Mouse (Mus musculus) forebrain, embryonic 13.5 days (tissue): Measurements from ENCODE around the gene Sart1. TPM values are rescaled to one million over a fixed set of nuclear protein-coding genes. Genes with fewer than 3 reads are reported as not detected.

Experiments used
- ATAC-seq: fragments of 200-750 bp; cut with Nextera tagmentation; 2 replicates; pipeline ENCODE4 v1.8.0; 2017
- H3K27ac ChIP-seq: fragments of 300-500 bp; sonication (generic); 2 replicates; pipeline ENCODE4 v1.5.1; 2015; ENCODE audit warnings: inconsistent platforms, mild to moderate bottlenecking, moderate library complexity
- H3K27me3 ChIP-seq: fragments of 300-500 bp; sonication (generic); 2 replicates; pipeline ENCODE4 v1.6.1; 2015; ENCODE audit warnings: mild to moderate bottlenecking, inconsistent platforms
- H3K36me3 ChIP-seq: fragments of 300-500 bp; sonication (generic); 2 replicates; pipeline ENCODE4 v1.6.1; 2015; ENCODE audit warnings: mild to moderate bottlenecking, inconsistent platforms; ENCODE audit not compliant: poor library complexity, severe bottlenecking
- H3K4me1 ChIP-seq: fragments of 300-500 bp; sonication (generic); 2 replicates; pipeline ENCODE4 v1.6.1; 2015; ENCODE audit warnings: inconsistent platforms
- H3K4me2 ChIP-seq: fragments of 300-500 bp; sonication (generic); 2 replicates; pipeline ENCODE4 v1.6.1; 2015; ENCODE audit warnings: inconsistent platforms, mild to moderate bottlenecking, moderate library complexity
- H3K4me3 ChIP-seq: fragments of 300-500 bp; sonication (generic); 2 replicates; pipeline ENCODE4 v1.5.1; 2015; ENCODE audit warnings: mild to moderate bottlenecking, inconsistent platforms
- H3K9ac ChIP-seq: fragments of 300-500 bp; sonication (generic); 2 replicates; pipeline ENCODE4 v1.6.1; 2015; ENCODE audit warnings: mild to moderate bottlenecking, inconsistent platforms
- H3K9me3 ChIP-seq: fragments of 300-500 bp; sonication (generic); replicated peaks from 2 replicates; pipeline ENCODE4 v1.6.1; 2016; ENCODE audit warnings: inconsistent platforms
- WGBS: fragments of 180-500 bp; shearing (Covaris S2); methylation state at CpG from one replicate; pipeline ENCODE4 v1.1.7; 2015; 5-methylcytosine and 5-hydroxymethylcytosine counted together
- polyA plus RNA-seq: library from polyadenylated mRNA; unstranded; fragments of >200 nt; fragmentation: Nextera tagmentation; extraction: Ambion mirVana; gene quantifications from 2 replicates; pipeline ENCODE4 v1.2.1, GENCODE M21; 2015

The Sart1 gene
- polyA plus RNA-seq, 1 experiment from 2014 or later, result 85.3 TPM

DNA sequence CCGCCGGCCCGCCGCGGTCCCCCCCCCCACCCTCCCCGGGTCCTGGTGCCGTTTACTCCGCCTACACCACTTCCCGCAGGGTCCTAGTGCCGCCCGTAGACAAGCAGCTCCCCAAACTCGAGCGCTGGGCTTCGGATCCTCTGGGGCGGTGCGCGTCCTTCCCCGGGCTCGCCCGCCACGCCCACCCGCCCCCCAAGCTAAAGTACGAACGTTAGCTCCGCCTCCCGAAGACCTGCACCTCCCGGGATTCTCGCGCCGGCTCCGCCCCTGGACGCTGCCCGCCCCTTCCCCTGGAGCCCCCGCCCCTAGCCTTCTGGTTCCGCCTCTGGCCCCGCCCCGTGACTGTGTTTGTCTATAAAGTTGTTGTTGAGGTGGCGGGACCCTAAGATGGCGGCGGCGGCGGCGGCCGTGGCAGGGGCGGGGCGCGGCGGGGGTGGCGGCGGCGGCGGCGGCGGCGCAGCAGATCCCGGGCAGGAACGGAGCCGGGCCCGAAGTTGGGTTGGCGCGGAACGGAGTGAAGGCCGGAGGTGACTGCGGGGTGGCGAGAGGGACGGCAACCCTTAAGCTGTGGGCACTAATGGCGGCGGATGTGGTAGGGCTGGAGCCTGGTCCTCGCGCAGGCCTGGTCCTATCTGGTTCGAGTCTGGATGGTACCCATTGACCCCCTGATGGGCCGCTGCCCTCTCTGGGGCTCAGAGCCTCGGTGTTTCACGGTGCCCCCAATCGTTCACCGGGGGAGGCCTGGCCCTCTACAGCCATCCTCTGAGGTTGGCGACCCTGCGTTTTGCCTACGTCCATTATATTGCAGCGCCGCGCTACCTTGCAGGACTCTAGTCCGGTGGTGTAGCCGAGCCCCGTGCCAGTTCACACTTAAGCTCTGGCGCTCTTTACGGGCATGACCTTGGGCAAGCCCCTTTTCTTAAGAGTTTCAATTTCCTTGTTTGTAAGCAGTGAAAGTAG, 36.6 kb upstream of the Sart1 start, which contains the start of the genes Drap1 and AI837181:
TSS of gene Drap1 (minus strand) at position 198 of the 960 bp plus-strand sequence.
TSS of gene AI837181 (plus strand) at position 363 of the 960 bp plus-strand sequence.
- H3K9me3 ChIP-seq, result no peaks in the 10 kb centered on the region
- peak within 1 kb of the TSS; percentile 87 for H3K27ac ChIP-seq
- H3K27me3 ChIP-seq, result no peaks in the 10 kb centered on the region
- peak within 1 kb of the TSS; percentile 92 for H3K4me2 ChIP-seq
- WGBS, result under 1% methylated on average over 63 of the region's 87 CpGs
- ATAC-seq, result peak; percentile 95
- H3K4me3 ChIP-seq, result peak within 1 kb of the TSS; percentile 89
- H3K36me3 ChIP-seq, result peaks cover 51% of the 10 kb centered on the region
- H3K4me1 ChIP-seq, result peaks cover 38% of the 10 kb centered on the region
- H3K9ac ChIP-seq, result peak within 1 kb of the TSS; percentile 94

DNA sequence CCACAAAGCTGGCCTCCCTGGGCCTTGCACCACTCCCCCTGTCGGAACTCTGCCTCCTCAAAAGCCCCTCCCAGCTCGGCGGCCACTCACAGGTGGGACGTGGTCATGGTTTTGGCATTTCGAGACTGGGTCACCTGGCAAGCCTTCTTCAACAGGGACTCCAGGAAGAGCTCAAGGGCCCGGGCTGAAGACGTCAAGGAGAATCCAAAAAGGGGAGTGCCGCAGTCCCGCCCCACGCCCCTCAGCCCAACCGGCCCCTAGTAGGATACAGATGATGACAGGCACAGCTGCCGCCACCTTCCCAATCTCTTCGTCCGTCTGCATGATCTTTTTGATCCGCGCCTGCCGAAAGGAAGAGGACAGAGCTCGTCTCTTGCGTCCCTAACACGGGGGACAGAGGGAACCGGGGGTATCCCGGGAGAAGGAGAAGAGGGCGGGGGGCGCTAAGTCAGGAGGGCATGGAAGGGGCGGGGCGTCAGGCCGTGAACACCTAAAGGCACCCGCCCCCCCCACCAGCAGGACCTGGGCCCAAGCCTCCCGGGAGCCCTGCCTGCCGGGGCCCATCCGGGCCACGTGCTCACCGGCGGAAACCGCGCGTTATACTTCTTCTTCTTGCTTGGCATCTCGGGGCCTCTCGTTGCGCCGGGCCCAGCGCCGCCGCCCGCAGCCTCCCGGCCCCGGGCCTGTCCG, 35.7 kb upstream of the Sart1 start:
- WGBS, result under 1% methylated on average over 40 of the region's 48 CpGs

DNA sequence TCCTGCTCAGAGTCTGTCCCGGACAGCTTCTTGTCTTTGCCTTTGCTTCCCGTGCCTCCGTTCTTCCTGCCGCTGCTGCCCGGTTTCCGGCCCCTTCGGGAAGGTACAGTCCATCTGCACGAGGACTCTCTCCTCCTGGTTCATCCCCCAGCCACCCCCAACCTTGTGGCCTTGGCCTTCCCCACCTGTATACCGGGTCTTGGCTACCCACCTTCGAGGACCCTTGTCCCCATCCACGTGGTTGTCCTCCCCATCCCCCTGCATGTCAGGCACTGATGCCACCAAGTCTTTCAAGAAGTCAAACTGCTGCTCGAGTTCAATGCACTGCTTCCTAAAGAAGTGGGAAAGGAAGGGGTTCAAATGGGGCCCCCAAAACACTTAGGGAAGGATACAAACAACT, 35.1 kb upstream of the Sart1 start:
- peaks cover 57% of the 10 kb centered on the region for H3K36me3 ChIP-seq
- H3K9ac ChIP-seq, result peak overlapping the region; percentile 84
- no peaks in the 10 kb centered on the region for H3K9me3 ChIP-seq
- H3K4me2 ChIP-seq, result peak overlapping the region; percentile 92
- peaks cover 38% of the 10 kb centered on the region for H3K4me1 ChIP-seq
- no peak for ATAC-seq
- H3K27ac ChIP-seq, result peak overlapping the region; percentile 87; the same call in 1 of the 2 replicates
- 69% methylated on average over 12 of the region's 12 CpGs for WGBS
- H3K27me3 ChIP-seq, result no peaks in the 10 kb centered on the region
- H3K4me3 ChIP-seq, result peak overlapping the region; percentile 89

More for the DNA sequence above, 35.7 kb upstream of the Sart1 start:
- Histone ChIP-seq H3K27me3 (no peaks in the 10 kb centered on the region), H3K4me2 (peak overlapping the region; percentile 92), H3K4me1 (peaks cover 38% of the 10 kb centered on the region), H3K27ac (peak overlapping the region; percentile 87), H3K4me3 (peak overlapping the region; percentile 89), H3K36me3 (peaks cover 57% of the 10 kb centered on the region), H3K9me3 (no peaks in the 10 kb centered on the region), H3K9ac (peak overlapping the region; percentile 84)
- peak; percentile 59 for ATAC-seq

DNA sequence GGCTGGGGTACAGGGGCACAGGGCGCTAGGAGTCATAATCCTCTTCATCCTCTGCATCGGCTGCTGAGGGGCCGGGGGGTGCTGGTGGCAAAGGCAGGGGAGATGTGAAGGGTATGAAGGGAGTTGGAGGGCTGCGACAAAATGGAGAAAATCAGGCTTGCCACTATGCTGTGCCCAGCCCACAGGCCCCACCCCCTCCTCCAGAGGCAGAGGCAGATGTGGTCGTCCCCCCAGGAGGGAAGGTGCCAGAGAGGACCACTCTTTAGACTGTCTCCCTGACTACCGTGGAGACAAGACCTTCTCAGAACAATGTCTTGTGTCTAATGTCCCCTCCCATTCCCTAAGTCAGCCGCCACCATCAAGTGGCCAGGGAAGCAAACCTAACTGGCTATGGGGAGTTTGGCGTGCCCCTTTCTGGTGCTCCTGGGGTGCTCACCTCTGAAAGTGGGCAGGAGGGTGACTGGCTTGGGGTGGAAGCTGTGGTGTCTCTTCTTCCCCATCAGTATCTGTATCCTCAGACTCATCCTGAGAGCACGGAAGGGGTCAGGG, 34.5 kb upstream of the Sart1 start:
- peak overlapping the region; percentile 84; the same call in 1 of the 2 replicates for H3K9ac ChIP-seq
- H3K27ac ChIP-seq, result no peak overlapping the region
- H3K4me1 ChIP-seq, result peaks cover 35% of the 10 kb centered on the region
- H3K4me3 ChIP-seq, result peak overlapping the region; percentile 89
- H3K4me2 ChIP-seq, result peak overlapping the region; percentile 92
- peaks cover 52% of the 10 kb centered on the region for H3K36me3 ChIP-seq
- H3K27me3 ChIP-seq, result no peaks in the 10 kb centered on the region
- 72% methylated on average over 9 of the region's 9 CpGs for WGBS
- H3K9me3 ChIP-seq, result no peaks in the 10 kb centered on the region
- ATAC-seq, result no peak

DNA sequence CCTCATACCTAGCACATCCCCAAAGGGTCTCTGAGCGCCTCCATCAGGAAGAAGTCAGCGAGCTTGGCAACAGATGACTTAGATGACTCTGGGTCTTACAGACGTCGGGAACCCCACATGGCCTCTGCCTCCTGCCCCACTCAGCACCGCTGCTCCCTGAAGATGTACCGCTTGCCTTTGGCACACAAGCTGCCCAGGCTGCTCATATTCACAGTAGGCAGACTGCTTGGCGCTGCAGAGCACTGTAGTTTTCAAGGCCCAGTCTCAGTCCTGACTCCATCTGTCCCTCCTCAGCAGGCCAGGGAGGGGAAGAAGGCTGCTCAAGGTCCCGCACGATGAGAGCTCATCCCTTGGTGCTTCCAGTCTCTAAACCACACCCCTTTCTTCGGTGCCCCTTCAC, 33.8 kb upstream of the Sart1 start:
- Histone ChIP-seq H3K36me3 (peaks cover 47% of the 10 kb centered on the region), H3K27ac (no peak overlapping the region), H3K4me1 (peaks cover 34% of the 10 kb centered on the region), H3K4me3 (no peak overlapping the region), H3K4me2 (no peak overlapping the region), H3K27me3 (no peaks in the 10 kb centered on the region), H3K9ac (peak overlapping the region; percentile 36), H3K9me3 (no peaks in the 10 kb centered on the region)
- ATAC-seq, result no peak
- 87% methylated on average over 10 of the region's 10 CpGs for WGBS

DNA sequence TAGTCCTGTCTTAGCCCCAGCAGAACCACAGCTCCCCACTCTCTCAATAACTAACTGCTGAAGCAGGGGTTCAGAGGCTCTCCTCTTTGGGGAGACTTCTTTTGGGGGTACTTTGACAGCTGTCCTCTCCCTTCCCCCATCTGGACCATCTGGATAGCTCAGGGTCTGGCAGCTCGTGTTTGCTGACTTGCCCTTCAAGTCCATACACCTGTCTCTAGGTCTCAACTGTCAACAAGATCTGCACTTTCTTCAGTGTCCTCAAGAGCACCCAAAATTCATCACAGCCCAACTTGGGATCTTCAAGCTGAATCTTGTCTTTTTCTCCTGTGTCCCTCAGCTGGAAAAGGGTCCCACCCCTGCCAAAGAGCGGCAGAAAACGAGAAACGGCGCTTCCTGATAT, 33.3 kb upstream of the Sart1 start:
- Histone ChIP-seq H3K27ac (no peak overlapping the region), H3K4me3 (no peak overlapping the region), H3K36me3 (peaks cover 42% of the 10 kb centered on the region), H3K27me3 (no peaks in the 10 kb centered on the region), H3K4me2 (no peak overlapping the region), H3K9me3 (no peaks in the 10 kb centered on the region), H3K4me1 (peaks cover 29% of the 10 kb centered on the region), H3K9ac (no peak overlapping the region)
- 92% methylated on average over 5 of the region's 5 CpGs for WGBS
- ATAC-seq, result no peak

DNA sequence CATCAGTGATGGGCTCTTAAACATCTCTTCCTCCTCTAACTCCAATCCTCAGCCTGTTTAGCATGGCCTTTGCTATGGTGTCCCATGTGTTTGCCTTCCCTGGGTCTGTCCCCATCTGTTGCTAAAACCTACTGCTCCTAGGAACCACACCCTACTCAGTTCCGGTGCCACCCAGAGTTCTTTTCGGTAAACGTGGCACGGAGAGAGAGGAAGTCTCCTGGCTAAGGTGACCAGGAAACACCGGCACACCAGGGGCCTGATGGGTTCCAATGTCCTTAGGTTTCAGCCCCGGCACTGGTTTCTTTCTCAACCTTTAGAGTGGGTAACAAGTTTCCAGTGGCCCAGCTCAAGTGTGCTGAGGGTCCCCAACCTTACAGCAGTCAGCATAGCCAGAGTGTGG, 32.1 kb upstream of the Sart1 start:
- Histone ChIP-seq H3K27ac (no peak overlapping the region), H3K4me1 (peaks cover 17% of the 10 kb centered on the region), H3K4me2 (no peak overlapping the region), H3K9me3 (no peaks in the 10 kb centered on the region), H3K9ac (no peak overlapping the region), H3K27me3 (no peaks in the 10 kb centered on the region), H3K36me3 (peaks cover 33% of the 10 kb centered on the region), H3K4me3 (no peak overlapping the region)
- ATAC-seq, result no peak
- WGBS, result 97% methylated on average over 6 of the region's 6 CpGs

DNA sequence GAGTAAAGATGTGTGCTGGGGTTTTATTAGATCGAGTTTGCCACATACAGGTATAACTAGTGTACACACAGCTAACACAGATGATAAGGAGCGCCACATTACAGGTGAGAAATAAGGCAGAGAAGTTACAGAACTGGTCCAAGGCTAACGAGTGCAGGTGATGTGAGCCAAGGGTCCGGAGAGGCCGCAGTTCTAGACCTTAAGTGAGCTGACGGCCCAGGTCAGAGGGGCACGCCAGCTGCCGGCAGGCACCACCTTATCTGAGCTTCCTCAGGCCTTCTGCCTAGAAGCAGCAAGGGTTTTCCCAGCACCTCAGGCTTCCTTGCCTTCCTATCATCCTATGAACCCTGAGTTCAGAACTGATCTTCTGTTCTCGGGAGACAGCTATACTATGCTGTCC, 31.1 kb upstream of the Sart1 start:
- Histone ChIP-seq H3K9me3 (no peaks in the 10 kb centered on the region), H3K4me3 (no peak overlapping the region), H3K27ac (no peak overlapping the region), H3K27me3 (no peaks in the 10 kb centered on the region), H3K4me1 (peaks cover 15% of the 10 kb centered on the region), H3K4me2 (no peak overlapping the region), H3K36me3 (peaks cover 33% of the 10 kb centered on the region), H3K9ac (no peak overlapping the region)
- ATAC-seq, result no peak
- 94% methylated on average over 9 of the region's 9 CpGs for WGBS

DNA sequence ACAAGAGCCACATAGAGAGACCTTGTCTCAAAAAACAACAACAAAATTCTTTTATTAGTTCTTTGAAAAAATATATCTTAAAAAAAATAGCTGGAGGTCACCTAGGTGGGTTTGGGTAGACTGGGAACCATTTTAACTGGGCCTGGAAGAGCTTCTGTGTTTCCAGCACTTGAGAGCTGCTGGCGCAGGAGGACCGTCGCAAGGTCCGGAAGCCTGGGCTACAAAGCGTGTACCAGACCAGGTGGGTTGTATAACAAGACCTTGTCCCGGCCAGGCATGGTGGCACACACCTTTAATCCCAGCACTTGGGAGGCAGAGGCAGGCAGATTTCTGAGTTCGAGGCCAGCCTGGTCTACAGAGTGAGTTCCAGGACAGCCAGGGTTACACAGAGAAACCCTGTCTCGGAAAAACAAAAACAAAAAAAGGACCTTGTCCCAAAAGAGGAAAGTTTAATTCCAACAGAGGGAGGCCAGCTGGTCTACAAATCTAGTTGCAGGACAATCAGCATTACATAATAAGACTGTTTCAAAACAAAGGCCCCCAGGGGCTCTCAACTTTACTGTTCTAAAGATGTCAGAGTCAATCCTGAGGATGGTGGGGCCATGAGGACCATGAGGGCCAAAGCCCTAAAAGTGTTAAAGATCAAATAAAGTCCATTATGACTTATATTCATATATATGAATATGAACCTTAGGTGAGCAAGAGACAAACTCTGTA, 30.4 kb upstream of the Sart1 start:
- Histone ChIP-seq H3K27me3 (no peaks in the 10 kb centered on the region), H3K4me1 (peaks cover 13% of the 10 kb centered on the region), H3K9me3 (no peaks in the 10 kb centered on the region), H3K4me3 (no peak overlapping the region), H3K9ac (no peak overlapping the region), H3K4me2 (no peak overlapping the region), H3K36me3 (peaks cover 33% of the 10 kb centered on the region), H3K27ac (no peak overlapping the region)
- no peak for ATAC-seq
- 94% methylated on average over 8 of the region's 8 CpGs for WGBS

DNA sequence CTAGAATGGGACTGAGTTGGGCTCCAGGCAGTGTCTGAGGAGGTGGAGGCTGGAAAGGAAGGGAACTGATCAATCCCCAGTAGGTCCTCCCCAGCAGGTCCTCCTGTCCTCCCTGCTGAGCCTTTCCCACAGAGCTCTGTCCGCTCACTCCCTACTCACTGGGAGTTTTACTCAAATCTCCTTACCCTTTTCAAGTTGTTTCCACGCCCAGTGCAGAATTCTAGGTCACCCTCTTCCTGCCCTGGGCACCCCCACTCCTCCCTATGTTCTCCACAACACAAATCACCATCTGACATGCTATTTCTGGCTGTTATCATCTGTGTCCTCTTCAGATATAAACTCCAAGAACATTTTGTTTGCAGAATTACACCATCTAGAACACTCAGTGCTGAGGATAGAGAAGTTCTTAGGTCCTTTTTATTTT, 26.0 kb upstream of the Sart1 start:
- no peaks in the 10 kb centered on the region for H3K27me3 ChIP-seq
- no peak overlapping the region for H3K9ac ChIP-seq
- H3K27ac ChIP-seq, result no peak overlapping the region
- H3K4me2 ChIP-seq, result no peak overlapping the region
- no peak overlapping the region for H3K4me3 ChIP-seq
- no peaks in the 10 kb centered on the region for H3K4me1 ChIP-seq
- 69% methylated on average over 2 of the region's 2 CpGs for WGBS
- ATAC-seq, result no peak
- H3K36me3 ChIP-seq, result peaks cover 1% of the 10 kb centered on the region; the same call in 1 of the 2 replicates
- H3K9me3 ChIP-seq, result no peaks in the 10 kb centered on the region

DNA sequence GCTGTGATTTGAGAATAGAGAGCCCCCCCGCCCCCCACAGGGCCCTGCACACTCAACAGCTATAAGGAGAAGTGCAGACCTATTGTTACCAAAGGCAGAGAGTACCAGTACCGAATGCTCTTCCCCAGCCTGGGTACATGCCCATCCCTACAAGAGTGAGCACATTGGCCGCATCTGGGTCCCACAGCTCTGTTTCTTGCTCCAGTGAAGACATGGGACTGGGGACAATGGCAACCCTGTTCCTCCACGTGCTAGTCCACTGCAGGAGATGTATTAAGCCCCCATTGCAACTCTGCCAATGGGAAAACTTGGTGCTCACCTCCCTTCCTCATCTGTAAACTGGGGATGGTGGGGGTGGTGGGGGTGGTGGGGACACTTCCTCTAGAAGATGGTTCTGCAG, 25.3 kb upstream of the Sart1 start:
- no peaks in the 10 kb centered on the region; the same call in 1 of the 2 replicates for H3K4me1 ChIP-seq

More for the DNA sequence above, 25.3 kb upstream of the Sart1 start:
- no peak overlapping the region for H3K4me2 ChIP-seq
- H3K36me3 ChIP-seq, result no peaks in the 10 kb centered on the region
- no peak overlapping the region for H3K4me3 ChIP-seq
- H3K27me3 ChIP-seq, result no peaks in the 10 kb centered on the region
- H3K27ac ChIP-seq, result no peak overlapping the region
- no peak overlapping the region for H3K9ac ChIP-seq
- ATAC-seq, result no peak
- WGBS, result 74% methylated on average over 4 of the region's 4 CpGs
- H3K9me3 ChIP-seq, result no peaks in the 10 kb centered on the region
